Mouse (Mus musculus) kidney, postnatal 25 days (tissue): ENCODE results near the gene Cdcp2.

Source experiments
- DNase-seq, 2 experiments: peaks; one replicate each; pipeline ENCODE4 v3.0.0; 2021; ENCODE audit warnings: mixed read lengths in 2 of 2

Cdcp2 gene

DNA sequence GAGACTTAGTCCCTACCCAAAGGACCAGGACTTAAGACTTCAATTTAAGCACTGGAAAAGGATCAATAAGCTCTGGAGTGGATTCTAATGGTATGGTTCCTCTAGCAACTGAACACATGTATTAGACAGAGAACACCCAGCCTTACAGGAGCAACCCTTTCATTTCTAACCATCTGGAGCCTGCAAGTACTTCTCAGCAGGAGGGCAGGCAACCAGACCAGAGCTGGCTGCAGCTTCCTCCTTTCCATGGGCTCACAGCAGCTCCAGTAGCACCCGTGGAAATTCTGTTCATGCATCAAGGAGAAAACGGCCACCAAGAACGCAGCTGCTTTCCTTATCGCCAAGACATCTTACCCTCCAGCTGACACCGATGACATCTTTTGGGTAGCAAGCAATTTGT, 39.0 kb downstream of the Cdcp2 start:
- no peak for DNase-seq

DNA sequence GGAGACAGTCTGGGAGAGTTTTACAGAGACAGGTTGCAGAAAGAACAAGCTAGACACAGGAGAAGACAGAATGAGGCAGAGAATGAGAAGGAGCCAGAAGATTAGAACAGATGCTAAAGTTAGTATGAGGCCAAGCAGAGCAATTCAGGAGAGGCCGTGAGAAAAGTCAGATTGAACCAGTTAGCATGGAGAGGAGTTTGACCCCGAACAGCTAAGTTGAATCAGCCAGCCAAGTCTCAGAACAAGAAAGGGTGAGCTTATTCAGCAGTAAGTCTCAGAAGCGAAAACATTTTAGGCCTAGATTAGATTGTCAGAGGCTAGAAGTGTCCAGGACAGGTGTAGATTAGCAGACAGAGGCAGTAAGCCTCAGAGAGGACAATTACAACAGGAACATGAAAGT, 39.8 kb downstream of the Cdcp2 start:
- peak; percentile 35 to 54 for DNase-seq

DNA sequence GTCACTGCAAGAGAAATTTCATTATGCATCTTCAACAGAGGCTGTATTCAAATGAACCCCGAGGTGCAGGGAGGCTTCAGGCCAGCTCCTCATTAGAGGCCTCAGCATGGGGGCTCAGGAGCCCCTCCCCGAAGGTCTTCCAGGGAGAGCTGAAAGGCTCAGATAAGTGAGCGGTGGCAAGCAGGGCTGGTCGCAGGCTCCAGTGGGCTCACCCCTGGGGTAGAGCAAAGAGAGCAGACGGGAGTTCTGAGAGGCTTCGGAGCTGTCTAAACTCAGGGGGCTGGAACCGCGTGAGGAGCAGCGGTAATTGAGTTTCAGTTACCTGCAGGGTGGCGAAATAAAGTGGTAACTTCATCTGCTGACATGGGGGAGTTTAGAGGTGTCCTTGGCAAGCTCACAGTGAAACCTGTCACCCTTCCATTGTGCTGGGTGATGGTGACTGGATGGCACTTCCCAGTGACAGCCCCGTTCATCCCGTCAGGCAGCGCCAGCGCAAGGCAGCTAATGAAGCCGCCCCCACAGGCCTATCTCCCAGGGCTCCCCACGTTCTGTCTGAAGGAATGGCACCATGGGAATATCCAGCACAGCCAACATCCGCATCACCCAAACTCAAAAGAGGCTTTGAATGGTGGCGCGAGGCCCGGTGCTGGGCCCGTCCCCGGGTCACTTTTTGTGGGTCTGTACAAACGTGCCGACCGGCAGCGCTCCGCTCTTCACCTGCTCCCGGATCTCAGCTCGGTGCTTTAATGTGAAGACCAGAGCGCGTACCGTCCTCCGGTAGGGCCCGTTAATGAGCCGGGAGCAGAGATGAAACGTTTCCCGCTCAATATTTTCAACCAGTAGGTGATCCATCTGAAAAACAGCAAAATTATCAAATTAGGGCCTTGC, 42.5 kb downstream of the Cdcp2 start:
- DNase-seq = no peak

DNA sequence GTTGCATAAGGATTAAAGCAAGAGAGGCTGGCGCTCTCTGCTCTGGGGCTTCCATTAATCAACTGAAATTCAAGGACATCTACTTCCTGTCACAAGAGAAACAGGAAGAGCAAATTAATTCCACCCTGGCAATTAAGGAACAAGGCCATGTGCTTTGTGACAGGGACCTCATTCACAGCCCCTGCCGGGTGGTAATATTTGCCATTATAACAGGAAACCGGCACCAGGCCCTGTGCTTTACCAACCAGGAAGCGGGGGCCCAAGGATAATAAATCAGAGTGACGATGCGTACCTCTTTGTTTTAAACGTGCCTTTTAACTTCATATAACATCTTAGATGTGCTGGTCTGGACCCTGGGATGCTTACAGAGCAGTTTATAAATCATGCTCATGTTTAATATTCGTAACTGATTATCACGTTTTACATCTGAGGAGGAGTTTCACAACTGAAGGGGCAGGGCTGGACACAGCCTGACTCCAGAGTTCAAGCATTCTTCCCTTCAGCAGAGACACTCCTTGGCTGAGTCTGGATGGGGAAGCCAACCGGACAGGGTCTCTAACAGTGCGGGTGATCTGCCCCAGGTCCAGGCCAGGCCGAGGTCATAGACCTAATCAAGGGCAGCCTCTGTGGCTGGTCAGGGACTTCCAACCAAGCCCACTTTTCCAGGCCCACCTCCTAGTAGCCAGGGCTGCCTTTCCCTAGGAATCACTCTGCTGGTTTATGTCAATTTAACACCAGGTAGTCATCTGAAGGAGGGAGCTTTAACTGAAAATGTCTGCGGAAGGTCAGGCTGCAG, 43.3 kb downstream of the Cdcp2 start:
- DNase-seq = peak; percentile 43 to 58

DNA sequence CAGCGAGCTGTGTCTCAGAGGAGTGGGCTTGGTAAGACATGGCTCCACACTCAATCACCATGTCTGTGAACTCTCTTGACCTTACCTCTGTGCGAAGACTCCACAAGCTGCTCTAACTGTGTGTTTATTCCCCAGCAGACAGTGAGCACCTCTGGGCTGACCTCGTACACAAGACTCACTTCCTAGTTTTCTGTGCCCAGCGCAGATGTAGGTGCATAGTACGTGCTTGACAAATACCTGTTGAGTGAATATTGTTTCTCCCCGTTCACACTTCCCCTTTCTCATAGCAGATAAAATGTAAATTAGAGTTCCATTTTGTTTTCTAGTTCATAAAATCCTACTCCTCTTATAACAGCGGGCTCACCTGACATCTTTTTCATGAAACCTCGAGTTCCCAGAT, 46.8 kb downstream of the Cdcp2 start:
- no peak for DNase-seq

DNA sequence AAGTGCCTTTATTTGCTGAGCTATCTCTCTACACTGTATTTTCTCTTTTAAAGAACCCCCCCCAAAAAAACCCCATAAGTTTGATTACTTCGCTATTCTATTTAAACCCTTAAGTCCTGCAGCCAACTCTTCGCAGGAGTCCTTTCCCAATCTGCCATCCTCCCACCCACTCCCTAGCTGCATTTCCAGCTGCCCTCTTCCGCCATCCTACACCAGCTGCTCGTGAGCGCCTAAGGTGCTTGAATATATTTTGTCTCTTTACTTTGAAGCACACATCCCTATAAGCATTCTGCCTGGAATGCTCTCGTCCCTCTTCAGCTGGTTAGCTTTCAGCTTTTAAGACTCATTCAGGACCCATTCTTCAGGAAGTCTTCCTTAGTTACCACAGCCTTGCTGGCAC, 54.3 kb downstream of the Cdcp2 start:
- DNase-seq = no peak

DNA sequence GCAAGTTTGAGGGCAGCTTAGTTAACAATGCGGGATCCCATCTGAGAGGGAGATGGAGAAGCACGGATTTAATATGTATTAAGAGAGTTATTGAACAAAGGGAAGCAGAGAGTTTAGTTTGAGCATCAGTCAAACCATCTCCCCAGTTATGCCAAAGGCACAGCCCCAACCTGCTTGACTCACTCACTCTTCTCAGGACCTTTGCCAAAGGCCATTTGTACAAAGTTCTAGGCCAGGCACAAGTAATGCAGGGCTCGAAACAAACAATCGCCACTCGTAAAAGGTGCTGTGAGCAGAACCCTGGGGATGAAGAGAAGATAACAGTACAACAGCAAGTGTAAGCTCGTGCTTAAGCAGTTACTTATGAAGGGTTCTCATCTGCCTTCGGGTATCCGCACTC, 55.9 kb downstream of the Cdcp2 start:
- DNase-seq = no peak

DNA sequence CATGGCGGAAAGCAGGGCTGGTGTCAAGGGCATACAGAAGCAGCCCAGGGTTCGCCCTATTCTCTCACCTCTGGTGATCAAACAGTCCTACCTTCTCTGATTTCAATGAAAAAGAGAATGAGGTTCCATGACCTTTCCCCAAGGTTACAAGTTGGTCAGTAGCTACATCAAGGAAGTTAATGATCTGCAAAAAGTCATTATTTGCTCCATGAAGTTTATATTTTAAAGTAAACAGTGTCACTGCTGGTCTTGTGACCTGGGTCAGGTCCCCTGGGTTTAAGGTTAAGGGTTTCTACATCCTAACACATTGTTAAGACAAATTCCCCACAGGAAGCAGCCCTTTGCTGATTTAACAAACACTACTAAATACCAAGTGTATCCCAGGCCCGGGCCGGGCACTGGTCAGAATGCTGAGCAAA, 60.3 kb downstream of the Cdcp2 start:
- peak; percentile 62 to 67 for DNase-seq

DNA sequence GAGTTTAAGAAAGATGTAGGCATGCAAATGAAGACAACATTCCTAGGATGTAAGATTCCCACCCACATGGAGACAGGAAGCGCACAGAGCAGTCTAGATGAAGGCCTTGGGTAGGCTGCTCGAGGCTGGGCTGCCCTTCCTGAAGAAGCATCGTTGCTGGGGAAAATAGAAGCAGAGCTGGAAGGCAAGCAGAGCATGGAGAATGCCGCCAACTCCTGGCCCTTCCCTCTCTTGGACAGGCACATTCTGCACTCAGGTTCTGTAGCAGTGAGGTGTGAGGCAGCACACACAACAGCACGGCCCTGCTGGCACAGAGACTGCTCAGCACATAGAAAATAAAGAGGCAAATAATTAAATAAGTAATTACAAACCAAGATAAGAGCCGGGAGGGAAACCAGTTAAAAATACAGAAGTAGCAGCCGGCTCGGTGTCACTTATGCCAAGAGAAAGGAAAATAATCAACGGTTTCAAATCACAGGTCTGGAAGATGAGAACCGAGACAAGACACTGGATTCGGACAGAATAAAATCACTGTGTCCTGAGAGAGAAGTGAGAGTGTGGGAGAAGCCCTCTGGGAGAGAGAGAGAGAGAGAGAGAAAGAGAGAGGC, 62.6 kb downstream of the Cdcp2 start:
- no peak for DNase-seq

DNA sequence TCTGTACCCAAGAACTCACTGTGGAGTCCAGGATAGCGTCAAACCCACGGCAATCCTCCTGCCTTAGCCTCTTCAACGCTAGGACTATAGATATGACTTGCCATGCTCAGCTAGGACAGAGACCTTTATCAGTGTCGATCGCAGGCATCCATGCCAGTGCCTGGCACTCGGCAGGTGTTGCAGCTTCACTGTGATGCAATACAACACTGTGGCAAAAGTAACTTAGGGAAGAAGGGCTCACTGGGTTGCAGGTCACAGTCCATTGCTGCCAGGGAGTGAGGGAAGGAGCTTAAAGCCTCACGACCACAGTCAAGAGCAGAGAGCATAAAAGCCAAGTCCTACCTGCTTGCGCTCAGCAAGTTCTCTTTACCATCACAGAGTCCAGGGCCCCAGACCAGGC, 63.5 kb downstream of the Cdcp2 start:
- DNase-seq = peak; percentile 13 to 58
